Mouse (Mus musculus): ENCODE measurements around the gene AI464131. TPM values are rescaled to one million over a fixed set of nuclear protein-coding genes. Genes with fewer than 3 reads are reported as not detected.

The AI464131 gene
- 0.51 and 0.72 TPM in 2 replicates for polyA plus RNA-seq (2015; fragmentation: Nextera tagmentation; extraction: Ambion mirVana)

GRCm38 (mm10) chr4:41502986-41503412, at the start of gene AI464131:
AI464131 (minus strand) TSS chr4:41503076.
- Histone ChIP-seq H3K4me3 (replicated peaks) (peak within 1 kb of the TSS; percentile 46), H3K27ac (no peak within 1 kb of the TSS), H3K4me1 (replicated peaks) (peaks cover 44% of the 10 kb centered on the region), H3K27me3 (peaks cover 69% of the 10 kb centered on the region), H3K9me3 (replicated peaks) (no peaks in the 10 kb centered on the region), H3K9ac (peak within 1 kb of the TSS; percentile 39; the same call in 1 of the 2 replicates), H3K36me3 (no peaks in the 10 kb centered on the region), H3K4me2 (peak within 1 kb of the TSS; percentile 71)
- under 1% methylated on average over 18 of the region's 18 CpGs for WGBS (ENCODE audit: insufficient replicate concordance)
- DNase-seq (peak; percentile 95), ATAC-seq (ENCODE audit: low read depth) (peak; percentile 92)

- no peak overlapping the region for H3K4me3 ChIP-seq (replicated peaks)
- no peaks in the 10 kb centered on the region for H3K27me3 ChIP-seq
- no peak overlapping the region for H3K9ac ChIP-seq
- 30% methylated on average over 6 of the region's 6 CpGs for WGBS (ENCODE audit: insufficient replicate concordance)
- no peaks in the 10 kb centered on the region for H3K36me3 ChIP-seq
- no peak overlapping the region for H3K27ac ChIP-seq
- peak; percentile 34 for DNase-seq
- no peak for ATAC-seq (ENCODE audit: low read depth)
- no peaks in the 10 kb centered on the region for H3K9me3 ChIP-seq (replicated peaks)
- no peak overlapping the region for H3K4me2 ChIP-seq
- 0 out of 2 replicates have a peak, but pooled peaks cover 3% of the 10 kb centered on the region for H3K4me1 ChIP-seq (replicated peaks)
Observed at GRCm38 (mm10) chr4:41552529-41552928, 49.7 kb upstream of the AI464131 start.

- ATAC-seq (ENCODE audit: low read depth) (no peak), DNase-seq (no peak)
- Histone ChIP-seq H3K27ac (no peak overlapping the region), H3K9ac (no peak overlapping the region), H3K4me1 (replicated peaks) (no peaks in the 10 kb centered on the region), H3K9me3 (replicated peaks) (no peaks in the 10 kb centered on the region), H3K4me3 (replicated peaks) (no peak overlapping the region), H3K27me3 (no peaks in the 10 kb centered on the region), H3K36me3 (no peaks in the 10 kb centered on the region), H3K4me2 (no peak overlapping the region)
- 68% methylated on average over 1 of the region's 1 CpGs for WGBS (ENCODE audit: insufficient replicate concordance)
Observed at GRCm38 (mm10) chr4:41547086-41547485, 44.2 kb upstream of the AI464131 start.

GRCm38 (mm10) chr4:41545985-41546384, 43.1 kb upstream of the AI464131 start:
- no peak overlapping the region for H3K9ac ChIP-seq
- DNase-seq (no peak), ATAC-seq (ENCODE audit: low read depth) (no peak)
- H3K4me1 ChIP-seq (replicated peaks): no peaks in the 10 kb centered on the region
- no peak overlapping the region for H3K4me3 ChIP-seq (replicated peaks)
- no peaks in the 10 kb centered on the region for H3K36me3 ChIP-seq
- whole genome bisulfite sequencing (ENCODE audit: insufficient replicate concordance): 19% methylated on average over 8 of the region's 8 CpGs
- H3K9me3 ChIP-seq (replicated peaks): no peaks in the 10 kb centered on the region
- H3K4me2 ChIP-seq: no peak overlapping the region
- no peak overlapping the region for H3K27ac ChIP-seq
- H3K27me3 ChIP-seq: no peaks in the 10 kb centered on the region

- Histone ChIP-seq H3K4me2 (no peak overlapping the region), H3K27me3 (no peaks in the 10 kb centered on the region), H3K4me3 (replicated peaks) (no peak overlapping the region), H3K9ac (no peak overlapping the region), H3K9me3 (replicated peaks) (no peaks in the 10 kb centered on the region), H3K27ac (no peak overlapping the region), H3K36me3 (no peaks in the 10 kb centered on the region), H3K4me1 (replicated peaks) (no peaks in the 10 kb centered on the region)
- WGBS (ENCODE audit: insufficient replicate concordance): 65% methylated on average over 8 of the region's 8 CpGs
- ATAC-seq (ENCODE audit: low read depth): no peak
- no peak for DNase-seq
Observed at GRCm38 (mm10) chr4:41542136-41542535, 39.3 kb upstream of the AI464131 start.

GRCm38 (mm10) chr4:41534866-41535265, 32.0 kb upstream of the AI464131 start:
- Histone ChIP-seq H3K27ac (no peak overlapping the region), H3K9me3 (replicated peaks) (no peaks in the 10 kb centered on the region), H3K4me3 (replicated peaks) (no peak overlapping the region), H3K9ac (no peak overlapping the region), H3K36me3 (no peaks in the 10 kb centered on the region), H3K4me2 (no peak overlapping the region), H3K27me3 (no peaks in the 10 kb centered on the region), H3K4me1 (replicated peaks) (no peaks in the 10 kb centered on the region)
- ATAC-seq (ENCODE audit: low read depth) (no peak), DNase-seq (no peak)
- WGBS (ENCODE audit: insufficient replicate concordance): 58% methylated on average over 5 of the region's 5 CpGs

- no peaks in the 10 kb centered on the region for H3K27me3 ChIP-seq
Observed at GRCm38 (mm10) chr4:41532420-41532819, 29.5 kb upstream of the AI464131 start.

GRCm38 (mm10) chr4:41527996-41528395, 25.1 kb upstream of the AI464131 start:
- Histone ChIP-seq H3K9me3 (replicated peaks) (no peaks in the 10 kb centered on the region), H3K27me3 (no peaks in the 10 kb centered on the region), H3K9ac (no peak overlapping the region), H3K4me2 (no peak overlapping the region), H3K27ac (no peak overlapping the region), H3K4me3 (replicated peaks) (no peak overlapping the region), H3K4me1 (replicated peaks) (0 out of 2 replicates have a peak, but pooled peaks cover 2% of the 10 kb centered on the region), H3K36me3 (no peaks in the 10 kb centered on the region)
- DNase-seq (no peak), ATAC-seq (ENCODE audit: low read depth) (no peak)
- 60% methylated on average over 8 of the region's 8 CpGs for WGBS (ENCODE audit: insufficient replicate concordance)

More at GRCm38 (mm10) chr4:41532420-41532819, 29.5 kb upstream of the AI464131 start:
- Histone ChIP-seq H3K27ac (no peak overlapping the region), H3K36me3 (no peaks in the 10 kb centered on the region), H3K4me1 (replicated peaks) (0 out of 2 replicates have a peak, but pooled peaks cover 2% of the 10 kb centered on the region), H3K9me3 (replicated peaks) (no peaks in the 10 kb centered on the region), H3K4me3 (replicated peaks) (no peak overlapping the region), H3K9ac (no peak overlapping the region), H3K4me2 (no peak overlapping the region)
- DNase-seq: no peak
- 20% methylated on average over 6 of the region's 6 CpGs for WGBS (ENCODE audit: insufficient replicate concordance)
- ATAC-seq (ENCODE audit: low read depth): no peak

GRCm38 (mm10) chr4:41527076-41527475, 24.2 kb upstream of the AI464131 start:
- no peak for DNase-seq
- Histone ChIP-seq H3K27me3 (no peaks in the 10 kb centered on the region), H3K36me3 (no peaks in the 10 kb centered on the region), H3K4me1 (replicated peaks) (0 out of 2 replicates have a peak, but pooled peaks cover 2% of the 10 kb centered on the region), H3K4me3 (replicated peaks) (no peak overlapping the region), H3K9me3 (replicated peaks) (no peaks in the 10 kb centered on the region), H3K27ac (no peak overlapping the region), H3K4me2 (no peak overlapping the region), H3K9ac (no peak overlapping the region)
- no peak for ATAC-seq (ENCODE audit: low read depth)
- WGBS (ENCODE audit: insufficient replicate concordance): 54% methylated on average over 13 of the region's 13 CpGs

GRCm38 (mm10) chr4:41526553-41526952, 23.7 kb upstream of the AI464131 start:
- Histone ChIP-seq H3K4me1 (replicated peaks) (0 out of 2 replicates have a peak, but pooled peaks cover 2% of the 10 kb centered on the region), H3K4me3 (replicated peaks) (no peak overlapping the region), H3K9ac (no peak overlapping the region), H3K36me3 (no peaks in the 10 kb centered on the region), H3K9me3 (replicated peaks) (no peaks in the 10 kb centered on the region), H3K27me3 (no peaks in the 10 kb centered on the region), H3K27ac (no peak overlapping the region), H3K4me2 (no peak overlapping the region)
- DNase-seq (no peak), ATAC-seq (ENCODE audit: low read depth) (no peak)
- WGBS (ENCODE audit: insufficient replicate concordance): 66% methylated on average over 7 of the region's 7 CpGs

GRCm38 (mm10) chr4:41524829-41525228, 22.0 kb upstream of the AI464131 start:
- Histone ChIP-seq H3K4me2 (no peak overlapping the region), H3K9me3 (replicated peaks) (no peaks in the 10 kb centered on the region), H3K4me3 (replicated peaks) (no peak overlapping the region), H3K4me1 (replicated peaks) (0 out of 2 replicates have a peak, but pooled peaks cover 2% of the 10 kb centered on the region), H3K27me3 (no peaks in the 10 kb centered on the region; the same call in 1 of the 2 replicates), H3K27ac (no peak overlapping the region), H3K36me3 (no peaks in the 10 kb centered on the region), H3K9ac (no peak overlapping the region)
- WGBS (ENCODE audit: insufficient replicate concordance): 57% methylated on average over 9 of the region's 9 CpGs
- ATAC-seq (ENCODE audit: low read depth) (no peak), DNase-seq (no peak)

GRCm38 (mm10) chr4:41523839-41524238, 21.0 kb upstream of the AI464131 start:
- Histone ChIP-seq H3K27ac (no peak overlapping the region), H3K4me2 (no peak overlapping the region), H3K36me3 (no peaks in the 10 kb centered on the region), H3K27me3 (no peaks in the 10 kb centered on the region; the same call in 1 of the 2 replicates), H3K9ac (no peak overlapping the region), H3K4me1 (replicated peaks) (no peaks in the 10 kb centered on the region), H3K9me3 (replicated peaks) (no peaks in the 10 kb centered on the region), H3K4me3 (replicated peaks) (no peak overlapping the region)
- WGBS (ENCODE audit: insufficient replicate concordance): 65% methylated on average over 7 of the region's 7 CpGs
- DNase-seq (no peak), ATAC-seq (ENCODE audit: low read depth) (no peak)
